11 mouse cellular contexts compared by ENCODE assay signal in the genomic region with DNA sequence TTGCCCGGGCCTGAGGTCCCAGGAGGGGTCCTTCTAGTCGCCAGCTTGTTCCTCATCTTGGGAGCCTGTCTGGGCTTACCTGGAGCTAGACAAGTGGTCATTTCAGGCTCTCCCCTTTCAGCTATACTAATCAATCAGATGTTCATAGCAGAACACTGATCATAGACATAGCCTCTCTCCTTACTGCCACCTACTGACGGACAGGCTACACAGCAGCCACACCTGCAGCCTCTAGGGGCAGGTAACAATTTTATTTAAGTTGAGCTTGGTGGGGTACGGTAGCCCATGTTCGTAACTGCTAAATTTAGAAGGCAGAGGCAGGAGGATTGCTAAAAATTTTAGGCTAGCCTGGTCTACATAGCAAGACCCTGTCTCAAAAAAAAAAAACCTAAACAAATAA.
DNase-seq lines count a peak whose midpoint lies in the region; ATAC-seq and TF ChIP-seq lines count a peak whose summit lies in the region.
"Had no signal": no experiment of that assay in that cellular context is flagged by ENCODE, and none has a peak within 500 bp of the region (broad histone marks: within the 10 kb centered on the region; RNA-seq: fewer than 3 reads in every experiment).

No protein-coding gene starts in this region.

- peak; percentile 14 for DNase-seq in kidney, adult 18-20 months
- DNase-seq in A20 (ENCODE audit: low read depth, low spot score): peak; percentile 45
- DNase-seq in kidney, postnatal 10 days: peak; percentile 34
- no peak for DNase-seq in MN1 (ENCODE audit: low spot score)
- no peak for DNase-seq in layer of hippocampus, postnatal 14 days (ENCODE audit: low spot score in 2 of 2)

- H3K36me3 ChIP-seq in kidney, embryonic 16.5 days (ENCODE audit: insufficient read depth, low read length): no peaks in the 10 kb centered on the region
- H3K36me3 ChIP-seq in ES-Bruce4 (ENCODE audit: control insufficient read depth, insufficient read depth, low read length, poor library complexity, severe bottlenecking): no peaks in the 10 kb centered on the region
- H3K36me3 ChIP-seq: hindbrain, embryonic 15.5 days; limb, embryonic 12.5 days had no signal

- no peak for TF ChIP-seq EP300 in ES-Bruce4 (IDR thresholded peaks at IDR 0.05; ENCODE audit: insufficient read depth, low read depth, low read length)

- no peak overlapping the region for H3K27ac ChIP-seq in kidney, embryonic 16.5 days (ENCODE audit: low read length)
- no peak overlapping the region for H3K27ac ChIP-seq in ES-Bruce4 (ENCODE audit: insufficient read depth, low read length)
- H3K27ac ChIP-seq: hindbrain, embryonic 15.5 days; limb, embryonic 12.5 days had no signal

- no peak overlapping the region for H3K4me2 ChIP-seq in kidney, embryonic 16.5 days (replicated peaks; ENCODE audit: low read depth, low read length)
- H3K4me2 ChIP-seq: hindbrain, embryonic 15.5 days; limb, embryonic 12.5 days had no signal

- no peak overlapping the region for H3K4me3 ChIP-seq in kidney, embryonic 16.5 days (ENCODE audit: low read length)
- H3K4me3 ChIP-seq in ES-Bruce4 (ENCODE audit: low read depth, low read length): no peak overlapping the region
- H3K4me3 ChIP-seq: hindbrain, embryonic 15.5 days; limb, embryonic 12.5 days had no signal

- 48% methylated on average over 5 of the region's 5 CpGs for WGBS in kidney, embryonic 16.5 days

- H3K4me1 ChIP-seq in kidney, embryonic 16.5 days (ENCODE audit: insufficient read depth, low read length): no peaks in the 10 kb centered on the region
- no peaks in the 10 kb centered on the region for H3K4me1 ChIP-seq in ES-Bruce4 (ENCODE audit: control insufficient read depth, insufficient read depth, low read length)
- H3K4me1 ChIP-seq: hindbrain, embryonic 15.5 days; limb, embryonic 12.5 days had no signal

- no peak for ATAC-seq in kidney, embryonic 16.5 days (ENCODE audit: low FRiP score, low TSS enrichment)
- no peak for ATAC-seq in erythroblast, adult 5-6 weeks (replicated peaks; ENCODE audit: low FRiP score, poor library complexity, severe bottlenecking)
- ATAC-seq: forebrain, embryonic 16.5 days had no signal

- peaks cover 4% of the 10 kb centered on the region; the same call in 1 of the 2 replicates for H3K9me3 ChIP-seq in kidney, embryonic 16.5 days (ENCODE audit: low read length)
- no peaks in the 10 kb centered on the region for H3K9me3 ChIP-seq in ES-Bruce4 (replicated peaks; ENCODE audit: control insufficient read depth, insufficient read depth, low read length, poor library complexity, severe bottlenecking)
- H3K9me3 ChIP-seq: hindbrain, embryonic 15.5 days; limb, embryonic 12.5 days had no signal

- TF ChIP-seq POLR2A in ES-Bruce4 (IDR thresholded peaks at IDR 0.05; ENCODE audit: insufficient read depth, low read length): no peak

- no peak overlapping the region for H3K9ac ChIP-seq in kidney, embryonic 16.5 days (replicated peaks; ENCODE audit: low read length)
- no peak overlapping the region for H3K9ac ChIP-seq in ES-Bruce4 (ENCODE audit: low read depth, poor library complexity, severe bottlenecking)
- H3K9ac ChIP-seq: hindbrain, embryonic 15.5 days; limb, embryonic 12.5 days had no signal

- H3K27me3 ChIP-seq in kidney, embryonic 16.5 days (ENCODE audit: insufficient read depth, low read length): no peaks in the 10 kb centered on the region
- no peaks in the 10 kb centered on the region for H3K27me3 ChIP-seq in ES-Bruce4 (ENCODE audit: control insufficient read depth, insufficient read depth, low read length, poor library complexity, severe bottlenecking)
- H3K27me3 ChIP-seq: hindbrain, embryonic 15.5 days; limb, embryonic 12.5 days had no signal

- peak; percentile 83 for TF ChIP-seq CTCF in ES-Bruce4 (IDR thresholded peaks at IDR 0.05; ENCODE audit: low read depth, low read length)

Comparison
In these comparisons a context has a peak if more than half of its experiments do, and no peak if none do; other contexts are left out.
1. DNase-seq: peak in kidney, adult 18-20 months (single experiment), A20 (single experiment) and kidney, postnatal 10 days (single experiment); none in MN1 (single experiment) and layer of hippocampus, postnatal 14 days (0 of 2).